Mouse (Mus musculus): ENCODE results near the gene A930033H14Rik.

GRCm38 (mm10) chr10:69240530-69240929 is 27.6 kb upstream of the A930033H14Rik start:
- TF ChIP-seq CTCF (IDR thresholded peaks at IDR 0.05; ENCODE audit: low read depth), result no peak
- TF ChIP-seq EP300 (optimal IDR thresholded peaks at IDR 0.05), result no peak

Data from stomach, postnatal 0 days (tissue).